Mouse (Mus musculus) frontal cortex, adult (tissue): ENCODE results near the gene Tut1.
"Not testable (repeated sequence)": the region's sequence is repeated elsewhere in the genome, so short reads cannot be mapped to it uniquely, and the experiment has no call there.

Source experiments
- ATAC-seq: cut with Nextera tagmentation; 2 replicates; pipeline ENCODE4 v1.9.2; 2017; ENCODE audit warnings: mild to moderate bottlenecking, moderate library complexity, mixed read lengths; ENCODE audit not compliant: low TSS enrichment

Gene Tut1

GRCm38 (mm10) chr19:8942276-8942964 is 11.2 kb upstream of the Tut1 start:
- ATAC-seq = peak; percentile 45

DNA sequence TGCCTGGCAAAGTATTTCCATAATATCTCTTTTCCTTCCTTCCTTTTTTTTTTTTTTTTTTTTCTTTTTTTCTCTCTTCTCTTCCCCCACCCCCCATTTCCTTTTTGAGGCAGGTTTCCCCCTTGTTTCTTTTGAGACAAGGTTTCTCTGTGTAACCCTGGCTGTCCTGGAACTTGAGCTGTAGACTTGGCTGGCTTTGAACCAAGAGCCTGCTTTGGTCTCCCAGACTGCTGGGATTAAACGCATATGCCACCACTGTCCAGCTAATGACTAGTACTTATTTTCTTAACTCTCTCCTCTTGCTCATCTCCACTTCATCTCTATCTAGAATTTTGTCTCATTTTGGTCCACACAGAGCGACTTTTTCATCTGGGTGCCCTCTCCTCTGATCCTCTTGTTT is 10.6 kb upstream of the Tut1 start:
- ATAC-seq = no peak

- ATAC-seq = no peak
Measured at GRCm38 (mm10) chr19:8944062-8944461, 9.6 kb upstream of the Tut1 start.

DNA sequence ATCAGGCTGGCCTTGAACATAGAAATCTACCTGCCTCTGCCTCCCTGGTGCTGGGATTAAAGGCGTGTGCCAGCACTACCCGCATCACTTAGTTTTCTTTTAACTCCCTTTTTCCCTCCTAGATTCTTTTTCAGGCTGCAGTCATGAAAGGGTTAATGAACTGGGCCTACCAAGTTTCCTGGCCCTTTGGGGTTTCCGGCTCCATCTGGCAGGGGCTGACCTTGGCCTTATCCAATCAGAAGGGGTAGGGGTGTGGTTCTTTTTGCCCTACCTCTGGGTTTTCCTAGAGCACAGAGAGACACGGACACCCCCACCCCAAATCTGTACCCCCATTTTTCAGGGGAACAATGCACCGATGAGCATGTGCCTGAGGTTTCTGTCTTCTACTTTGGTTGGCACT is 8.9 kb upstream of the Tut1 start:
- no peak for ATAC-seq

DNA sequence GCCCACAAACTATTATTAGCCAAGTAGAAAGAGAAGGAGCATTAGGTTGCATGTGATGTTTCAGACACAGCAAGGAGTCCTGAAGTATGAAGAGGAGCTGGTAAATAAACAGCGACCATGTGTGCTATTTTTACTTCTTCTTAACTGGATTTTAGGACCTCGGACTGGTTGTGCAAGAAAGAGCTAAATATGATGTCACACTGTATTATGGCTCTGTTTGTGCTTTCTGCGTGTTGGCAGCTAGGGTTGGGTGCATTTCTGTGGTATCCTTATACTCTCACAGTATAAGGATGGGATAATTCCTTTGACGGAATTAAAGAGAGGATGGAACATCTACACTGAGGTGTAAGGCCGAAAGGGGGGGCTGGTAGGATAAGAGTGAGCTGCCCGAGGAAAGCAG is 8.4 kb upstream of the Tut1 start:
- ATAC-seq = no peak

- ATAC-seq = no peak
Measured at GRCm38 (mm10) chr19:8946929-8947328, 6.7 kb upstream of the Tut1 start.

DNA sequence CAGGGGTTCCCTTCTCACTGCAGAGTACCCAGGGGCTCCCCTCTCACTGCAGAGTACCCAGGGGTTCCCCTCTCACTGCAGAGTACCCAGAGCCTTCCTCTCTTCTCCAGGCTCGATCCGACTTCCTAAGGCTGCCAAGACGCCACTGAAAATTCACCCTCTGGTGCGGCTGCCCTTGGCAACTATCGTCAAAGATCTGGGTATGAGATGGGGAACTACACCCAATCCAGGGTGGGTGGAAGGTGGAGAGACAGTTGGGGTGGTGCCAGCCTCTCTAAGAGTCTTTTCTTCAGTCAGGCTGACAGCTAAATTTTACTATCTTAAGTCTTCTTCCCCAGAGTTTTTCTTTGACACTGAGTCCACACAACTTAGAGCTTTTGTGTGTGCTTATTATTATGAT is 3.5 kb upstream of the Tut1 start:
- no peak for ATAC-seq

DNA sequence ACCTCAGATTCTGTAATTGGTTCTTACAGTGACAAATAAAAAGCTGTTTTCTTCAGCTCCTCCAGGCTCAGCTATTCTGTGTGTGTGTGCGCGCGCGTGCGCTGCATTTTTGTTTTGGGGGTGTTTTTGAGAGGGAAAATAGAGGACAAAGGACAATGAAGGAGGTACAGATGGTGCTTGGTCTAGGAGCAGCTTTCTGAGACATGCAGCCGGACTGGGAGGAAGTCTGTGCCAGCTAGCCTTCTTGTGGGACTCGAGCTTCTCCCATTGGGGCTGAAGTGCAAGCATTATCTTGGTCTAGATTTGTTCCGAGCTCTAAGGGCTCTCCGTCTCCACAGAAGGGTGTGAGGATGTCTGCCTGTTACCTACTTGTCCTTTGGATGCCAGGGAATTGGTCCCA is 1.4 kb upstream of the Tut1 start:
- ATAC-seq = no peak

DNA sequence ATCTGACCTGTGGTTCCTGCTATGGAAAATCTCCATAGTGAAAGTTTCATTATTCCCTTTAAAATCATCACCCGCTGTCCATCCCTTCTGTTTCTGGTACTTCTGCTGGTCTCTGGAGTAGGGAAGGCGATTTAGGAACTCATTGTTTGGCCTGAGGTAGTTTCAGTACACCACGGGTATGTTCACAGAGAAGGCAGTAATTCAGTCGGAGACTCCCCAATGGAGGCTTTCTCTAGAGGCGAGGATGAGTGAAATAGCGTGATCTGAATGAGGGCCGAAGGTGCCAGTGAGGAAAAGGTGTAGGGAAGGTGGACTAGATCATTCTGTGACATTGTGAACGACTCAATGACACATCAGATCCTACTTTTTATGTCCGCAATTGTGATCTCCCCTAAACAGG is 524 bp downstream of the Tut1 start:
- no peak for ATAC-seq

GRCm38 (mm10) chr19:8962256-8962655 is 8.6 kb downstream of the Tut1 start:
- no peak for ATAC-seq

DNA sequence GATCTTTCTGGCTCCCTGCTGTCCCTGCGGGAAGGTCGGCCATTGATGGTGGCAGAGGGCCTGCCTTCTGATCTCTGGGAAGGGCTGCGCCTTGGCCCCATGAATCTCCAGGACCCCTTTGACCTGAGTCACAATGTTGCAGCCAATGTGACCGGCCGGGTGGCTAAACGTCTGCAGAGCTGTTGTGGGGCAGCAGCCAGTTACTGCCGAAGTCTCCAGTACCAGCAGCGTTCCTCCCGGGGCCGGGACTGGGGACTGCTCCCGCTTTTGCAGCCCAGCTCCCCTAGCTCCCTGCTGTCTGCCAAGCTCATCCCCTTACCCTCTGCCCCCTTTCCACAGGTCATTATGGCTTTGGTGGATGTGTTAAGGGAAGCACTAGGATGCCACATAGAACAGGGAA is 11.4 kb downstream of the Tut1 start:
- ATAC-seq = no peak

GRCm38 (mm10) chr19:8965771-8966170 is 12.1 kb downstream of the Tut1 start:
- no peak for ATAC-seq

GRCm38 (mm10) chr19:8966198-8966589 is 12.5 kb downstream of the Tut1 start:
- ATAC-seq = no peak

- ATAC-seq = peak; percentile 94
Measured at GRCm38 (mm10) chr19:8966590-8967372, 13.1 kb downstream of the Tut1 start, which contains the start of gene Eef1g. Gene Eef1g, plus strand, starts transcription at chr19:8967041.

- no peak for ATAC-seq
Measured at GRCm38 (mm10) chr19:8967373-8967743, 13.7 kb downstream of the Tut1 start.

DNA sequence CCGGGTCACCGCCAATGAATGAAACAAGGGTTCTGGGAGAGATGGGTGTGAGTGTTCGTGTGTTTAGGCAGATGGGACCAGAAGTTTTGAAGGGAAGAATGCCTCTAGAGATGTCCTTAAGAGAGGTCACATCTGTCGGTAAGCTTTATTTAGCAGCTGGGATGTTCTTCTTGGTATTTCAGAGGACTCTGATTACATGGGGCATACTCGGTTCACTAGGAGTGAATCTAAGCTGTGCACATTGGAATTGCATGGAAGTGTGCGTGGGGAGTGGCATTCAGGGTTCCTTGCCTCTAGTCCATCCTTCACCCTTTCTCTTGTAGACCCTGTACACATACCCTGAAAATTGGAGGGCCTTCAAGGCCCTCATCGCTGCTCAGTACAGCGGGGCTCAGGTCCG is 14.2 kb downstream of the Tut1 start:
- ATAC-seq = no peak

DNA sequence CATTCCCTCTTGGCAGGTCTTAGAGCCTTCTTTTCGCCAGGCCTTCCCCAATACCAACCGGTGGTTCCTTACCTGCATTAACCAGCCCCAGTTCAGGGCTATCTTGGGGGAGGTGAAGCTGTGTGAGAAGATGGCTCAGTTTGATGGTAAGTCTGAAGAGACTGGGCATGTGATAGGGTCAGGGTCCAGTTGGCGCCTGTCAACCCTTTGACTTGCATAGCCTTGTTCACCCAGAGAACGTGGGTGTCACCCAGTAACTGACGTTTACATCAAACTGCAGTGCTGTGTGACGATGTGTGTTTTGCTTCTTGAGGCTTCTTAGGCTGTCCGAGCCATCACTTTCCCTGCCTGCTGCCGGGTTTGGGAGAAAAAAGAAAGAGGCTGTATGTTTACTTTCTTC is 18.8 kb downstream of the Tut1 start:
- ATAC-seq = not testable (repeated sequence)

- no peak for ATAC-seq
Measured at GRCm38 (mm10) chr19:8974638-8975037, 21.0 kb downstream of the Tut1 start.

DNA sequence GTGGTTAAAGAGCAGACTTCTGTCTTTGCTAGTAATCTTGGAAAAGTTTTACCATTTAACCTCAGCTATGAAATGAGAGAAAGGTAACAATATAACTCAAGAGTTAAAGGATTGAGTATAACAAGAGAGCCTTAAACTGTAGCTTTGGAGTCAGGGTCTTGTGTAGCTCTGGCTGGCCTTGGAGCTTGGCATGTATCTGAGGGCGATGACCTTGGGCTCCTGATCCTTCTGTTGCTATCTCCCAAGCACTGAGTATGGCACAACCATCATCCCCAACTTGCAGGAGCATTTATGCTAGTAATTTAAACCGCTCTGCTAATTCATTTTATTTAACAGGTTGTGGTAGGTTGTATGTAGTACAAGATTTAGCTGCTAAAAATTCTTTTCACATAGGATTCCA is 21.8 kb downstream of the Tut1 start:
- ATAC-seq = no peak

- ATAC-seq = peak; percentile 52; the same call in 1 of the 2 replicates
Measured at GRCm38 (mm10) chr19:8976535-8976934, 22.9 kb downstream of the Tut1 start.

DNA sequence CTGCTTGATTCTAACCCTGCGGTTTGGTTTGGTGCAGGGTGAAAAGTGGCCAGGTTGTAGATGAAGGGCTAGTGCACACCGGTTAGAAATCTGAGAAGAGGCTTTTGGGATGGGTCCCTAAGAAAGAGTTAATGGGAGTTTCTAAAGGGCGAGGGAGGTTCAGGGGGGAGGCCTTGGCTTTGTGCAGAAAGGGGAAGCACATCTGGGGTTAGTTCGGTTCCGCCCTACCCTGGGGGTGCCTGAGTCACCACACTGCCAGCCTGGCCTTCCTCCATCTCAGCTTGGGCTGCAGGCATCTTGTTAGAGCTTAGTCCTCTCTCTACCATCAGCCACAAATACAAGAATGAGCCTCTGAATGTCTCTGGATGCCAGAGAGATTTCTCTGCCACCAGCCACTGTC is 27.1 kb downstream of the Tut1 start:
- no peak for ATAC-seq

GRCm38 (mm10) chr19:8981450-8982168 is 28.0 kb downstream of the Tut1 start:
- no peak; the same call in 1 of the 2 replicates for ATAC-seq
